Mouse (Mus musculus): ENCODE results near the gene Pik3r5. TPM values are rescaled to one million over a fixed set of nuclear protein-coding genes. Genes with fewer than 3 reads are reported as not detected.

The Pik3r5 gene
- 273 TPM for total RNA-seq (2023)

DNA sequence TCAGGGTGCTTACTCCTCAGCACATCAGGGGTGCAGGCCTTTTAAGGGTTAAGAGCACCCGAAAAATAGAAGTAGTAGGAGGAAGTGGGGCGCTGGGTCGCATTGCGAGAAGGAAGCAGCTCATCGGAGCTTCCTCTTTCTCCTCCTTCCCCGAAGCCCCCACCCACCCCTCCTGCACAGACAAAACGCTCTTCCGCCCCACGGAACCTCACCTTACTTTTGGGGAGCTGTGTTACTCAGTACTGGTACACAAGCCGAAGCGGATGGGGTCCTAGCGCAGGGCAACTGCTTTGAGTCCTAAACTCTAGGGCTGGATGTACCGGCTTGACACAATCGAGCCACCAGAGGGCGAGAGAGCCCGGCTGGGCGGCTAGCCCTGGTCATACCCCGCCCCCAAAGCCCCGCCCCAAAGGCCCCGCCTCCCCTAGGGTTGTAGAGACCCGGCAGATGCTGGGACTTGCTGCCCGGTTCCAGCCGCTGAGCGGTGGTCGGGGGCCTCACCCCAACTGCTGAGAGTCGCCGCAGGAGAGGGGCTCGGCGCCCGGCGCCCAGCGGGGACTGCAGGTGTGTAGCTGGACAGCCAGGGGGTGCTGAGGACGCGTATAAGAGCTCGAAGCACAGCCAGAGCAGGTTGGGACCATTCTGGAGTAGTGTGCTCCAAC lies at the start of gene Pik3r5:
TSS of gene Pik3r5 (plus strand) at position 423 of the 662 bp plus-strand sequence.

DNA sequence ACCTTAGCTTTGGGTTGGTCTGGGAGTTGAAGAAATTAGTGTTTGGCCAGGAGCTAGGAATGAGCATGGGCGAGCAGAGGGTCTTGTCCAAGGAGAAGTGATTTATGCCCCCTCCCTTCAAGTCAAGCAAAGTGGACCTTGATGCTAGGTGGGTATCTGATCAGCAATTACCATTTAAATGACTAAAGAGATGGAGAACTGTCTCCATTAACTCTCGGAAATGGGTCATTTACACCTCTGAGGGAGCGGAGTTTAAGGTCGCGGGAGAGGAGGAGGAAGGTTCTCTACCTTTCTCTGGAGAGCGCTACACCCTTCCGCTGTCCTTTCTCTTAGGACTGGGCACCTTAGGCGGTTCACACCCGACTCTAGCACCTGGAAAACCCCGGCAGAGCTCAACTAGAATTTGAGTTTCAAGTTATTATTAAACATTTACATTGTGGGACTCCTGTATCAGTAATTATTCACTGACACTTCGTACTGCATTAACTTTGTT lies 31.1 kb upstream of the Pik3r5 start, which contains the start of gene Ntn1:
TSS of gene Ntn1 (minus strand) at position 97 of the 493 bp plus-strand sequence.

DNA sequence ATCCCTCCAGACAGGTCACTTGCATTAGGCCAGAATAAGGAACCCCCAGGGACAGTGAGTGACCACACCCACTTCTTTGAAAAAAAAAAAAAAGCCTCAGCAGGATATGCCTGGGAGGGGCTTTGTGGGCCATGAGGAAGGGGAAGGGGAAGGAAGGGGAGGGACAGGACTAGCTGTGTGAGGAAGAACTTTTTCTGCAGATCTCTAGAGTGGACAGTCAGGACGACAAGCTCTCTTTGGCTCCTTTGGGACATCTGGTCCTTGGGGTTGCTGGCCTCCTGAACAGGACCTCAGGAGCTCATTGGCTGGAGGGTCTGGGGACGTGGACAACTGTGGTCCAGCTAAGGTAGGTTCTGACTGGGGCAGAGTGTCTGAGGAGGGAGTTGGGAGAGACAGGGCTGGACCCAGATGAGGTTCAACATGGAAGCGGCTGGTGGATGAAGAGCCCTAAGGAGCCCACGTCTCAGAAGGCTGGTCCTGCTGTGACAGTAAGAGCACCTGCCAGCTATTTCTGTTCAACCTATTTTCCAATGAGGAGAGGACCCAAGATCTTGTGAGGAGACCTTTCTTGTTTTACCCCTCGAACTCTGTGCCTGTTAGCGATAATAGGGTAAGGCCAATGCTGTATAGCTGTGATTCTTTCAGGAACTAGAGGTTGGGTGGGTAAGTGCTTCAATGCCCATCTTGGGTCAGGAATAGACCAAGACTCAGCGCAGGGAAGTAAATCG lies 71.1 kb downstream of the Pik3r5 start, which contains the start of gene Pik3r6:
TSS of gene Pik3r6 (plus strand) at position 118 of the 728 bp plus-strand sequence.

Other genes starting within 250 kb of the Pik3r5 start
- 0.41 TPM for gene Ntn1, start 31.3 kb upstream of the Pik3r5 start, total RNA-seq (2023)
- 0.47 TPM for gene Pik3r6, start 70.9 kb downstream of the Pik3r5 start, total RNA-seq (2023)
- gene Mfsd6l, start 124.1 kb downstream of the Pik3r5 start, total RNA-seq (2023): not detected
- not detected for gene Ccdc42, start 154.9 kb downstream of the Pik3r5 start, total RNA-seq (2023)

All from CD4-positive naive resting alpha-beta T cell, adult 57 days (primary cell).